Mouse (Mus musculus): ENCODE results near the gene Olfr974.
"Not testable (repeated sequence)": the region's sequence is repeated elsewhere in the genome, so short reads cannot be mapped to it uniquely, and the experiment has no call there.

Olfr974 gene

DNA sequence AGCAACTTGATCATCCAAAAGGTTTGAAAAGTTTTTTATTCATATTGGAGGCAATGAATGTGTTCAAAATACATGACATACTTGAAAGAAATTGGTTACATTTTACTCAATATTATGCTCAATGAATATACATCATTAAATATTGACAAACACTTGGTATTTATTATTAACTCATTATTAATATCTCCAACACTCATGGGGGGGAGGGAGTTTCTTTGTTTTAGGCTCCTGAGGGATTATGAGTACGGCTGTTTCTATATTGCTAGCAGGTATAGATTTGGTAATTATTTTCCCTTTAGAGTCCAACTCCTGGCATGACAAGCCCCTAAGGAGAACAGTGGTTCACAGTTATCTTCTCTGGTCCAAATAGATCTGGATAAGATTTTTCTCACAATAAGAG is at the start of gene Olfr974:
Olfr974 (plus strand) TSS at position 301 of the 400 bp plus-strand sequence.
- Histone ChIP-seq H3K27me3 (ENCODE audit: control insufficient read depth, insufficient read depth, low read length, poor library complexity, severe bottlenecking) (no peaks in the 10 kb centered on the region), H3K36me3 (ENCODE audit: control insufficient read depth, insufficient read depth, low read length, poor library complexity, severe bottlenecking) (no peaks in the 10 kb centered on the region)
- DNase-seq (ENCODE audit: low read depth, low spot score) = no peak

DNA sequence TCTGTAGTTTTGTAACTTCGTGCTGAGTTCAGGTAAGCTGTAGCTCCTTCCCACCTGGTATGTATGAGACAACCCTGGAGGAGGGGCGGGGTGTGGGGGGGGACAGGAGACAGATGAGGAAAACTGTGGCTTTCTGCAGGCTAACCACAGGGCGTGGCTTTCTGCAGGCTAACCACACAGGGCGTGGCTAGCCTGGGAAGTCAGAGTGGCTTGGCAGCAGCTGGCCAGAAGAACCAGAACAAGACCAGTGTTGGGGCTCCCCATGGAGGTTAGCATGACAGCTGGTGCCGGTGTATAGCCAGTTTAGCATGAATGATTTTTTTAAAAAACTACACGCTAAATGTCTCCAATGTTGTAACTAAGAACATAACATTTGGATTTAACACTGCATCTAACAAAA is 32.2 kb upstream of the Olfr974 start:
- Histone ChIP-seq H3K36me3 (ENCODE audit: control insufficient read depth, insufficient read depth, low read length, poor library complexity, severe bottlenecking) (no peaks in the 10 kb centered on the region), H3K27me3 (ENCODE audit: control insufficient read depth, insufficient read depth, low read length, poor library complexity, severe bottlenecking) (no peaks in the 10 kb centered on the region; the same call in 1 of the 2 replicates)
- no peak for DNase-seq (ENCODE audit: low read depth, low spot score)

DNA sequence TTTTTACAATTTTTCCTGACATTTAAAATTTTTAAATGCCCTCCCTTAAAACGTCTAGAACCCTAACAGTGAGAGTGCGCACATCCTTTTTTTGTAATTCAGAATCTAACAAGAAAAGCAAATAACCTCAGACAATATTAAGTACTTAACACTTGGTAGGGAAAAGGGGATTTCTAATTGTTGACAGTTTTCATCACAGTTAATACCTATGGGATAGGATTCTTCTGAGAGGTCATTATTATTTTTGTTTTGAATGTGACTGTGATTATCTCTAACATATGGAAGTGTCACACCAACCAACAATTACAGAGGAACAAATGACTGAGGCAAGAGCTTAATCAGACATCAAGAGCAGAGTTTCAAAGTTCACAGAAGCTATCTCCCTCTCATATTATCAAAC is 30.3 kb upstream of the Olfr974 start, which contains the start of gene Olfr229:
Olfr229 (plus strand) TSS at position 301 of the 400 bp plus-strand sequence.
- no peak for DNase-seq (ENCODE audit: low read depth, low spot score)
- no peaks in the 10 kb centered on the region for H3K36me3 ChIP-seq (ENCODE audit: control insufficient read depth, insufficient read depth, low read length, poor library complexity, severe bottlenecking)
- no peaks in the 10 kb centered on the region; the same call in 1 of the 2 replicates for H3K27me3 ChIP-seq (ENCODE audit: control insufficient read depth, insufficient read depth, low read length, poor library complexity, severe bottlenecking)

DNA sequence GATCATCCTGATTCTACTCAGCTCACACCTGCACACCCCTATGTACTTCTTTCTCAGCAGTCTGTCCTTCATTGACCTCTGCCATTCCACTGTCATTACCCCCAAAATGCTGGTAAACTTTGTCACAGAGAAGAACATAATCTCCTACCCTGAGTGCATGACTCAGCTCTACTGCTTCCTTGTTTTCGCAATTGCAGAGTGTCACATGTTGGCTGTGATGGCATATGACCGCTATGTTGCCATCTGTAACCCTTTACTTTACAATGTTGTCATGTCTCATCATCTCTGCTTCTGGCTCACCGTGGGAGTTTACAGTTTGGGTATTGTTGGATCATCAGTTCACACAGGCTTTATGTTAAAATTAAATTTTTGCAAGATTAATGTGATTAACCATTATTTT is 27.4 kb upstream of the Olfr974 start:
- no peaks in the 10 kb centered on the region for H3K36me3 ChIP-seq (ENCODE audit: control insufficient read depth, insufficient read depth, low read length, poor library complexity, severe bottlenecking)
- H3K27me3 ChIP-seq (ENCODE audit: control insufficient read depth, insufficient read depth, low read length, poor library complexity, severe bottlenecking) = no peaks in the 10 kb centered on the region; the same call in 1 of the 2 replicates
- DNase-seq (ENCODE audit: low read depth, low spot score) = no peak

DNA sequence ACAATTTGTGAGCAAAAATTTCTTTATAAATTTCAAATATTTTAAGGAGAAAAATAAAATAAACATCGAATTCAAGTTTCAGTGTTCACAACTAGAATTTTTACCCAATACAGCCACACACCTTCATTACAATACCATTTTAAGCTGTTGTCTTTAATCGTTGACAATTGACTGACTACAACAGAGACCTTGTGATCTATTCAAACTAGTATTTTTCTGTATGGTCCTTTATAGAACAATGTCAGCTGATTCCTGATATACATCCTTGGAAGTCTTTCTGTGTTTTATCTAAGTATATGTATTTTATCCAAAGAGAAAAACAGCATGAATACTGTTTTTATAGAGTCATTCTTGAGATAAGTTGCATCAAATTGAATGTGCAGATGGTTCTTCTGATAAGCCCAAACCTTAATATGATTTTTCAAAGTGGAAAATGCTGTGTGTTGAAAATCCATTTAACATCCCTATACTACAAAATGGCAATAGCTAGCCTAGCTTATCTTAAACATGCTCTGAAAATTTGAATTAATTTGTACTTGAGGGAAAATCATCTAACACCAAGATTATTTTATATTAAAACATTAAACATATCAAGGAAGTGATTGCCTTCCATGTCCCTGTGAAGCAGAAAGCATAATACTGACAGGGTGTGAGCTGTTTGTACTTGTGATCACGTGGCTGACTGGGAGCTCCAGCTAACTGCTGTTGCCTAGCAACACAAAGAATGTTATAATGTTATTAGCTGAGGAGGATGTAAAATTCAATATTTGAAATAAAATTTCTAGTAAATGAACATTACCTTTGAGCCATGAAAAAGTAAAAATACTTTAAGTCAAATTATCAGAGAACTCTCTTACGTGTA is 9.1 kb upstream of the Olfr974 start:
- not testable (repeated sequence) for H3K36me3 ChIP-seq (ENCODE audit: control insufficient read depth, insufficient read depth, low read length, poor library complexity, severe bottlenecking); DNase-seq (ENCODE audit: low read depth, low spot score); H3K27me3 ChIP-seq (ENCODE audit: control insufficient read depth, insufficient read depth, low read length, poor library complexity, severe bottlenecking)

DNA sequence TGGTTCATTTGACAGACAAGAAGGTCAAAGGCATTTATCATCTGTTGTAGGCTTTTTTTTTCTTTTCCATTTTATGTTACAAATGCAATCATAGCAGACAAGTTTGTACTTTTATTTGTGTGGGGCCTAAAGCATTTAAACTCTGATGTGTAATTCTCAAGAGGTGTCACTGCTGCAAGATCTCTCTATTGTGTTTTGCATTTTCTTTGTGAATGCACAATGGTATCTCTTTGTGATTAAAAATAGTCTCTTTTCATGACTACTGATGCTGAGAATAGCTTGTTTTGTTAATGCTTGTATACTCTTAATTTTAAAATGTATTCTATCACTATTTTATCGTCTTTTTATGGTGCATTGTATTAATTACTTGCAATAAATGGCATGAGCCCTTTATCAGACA is 8.5 kb upstream of the Olfr974 start:
- DNase-seq (ENCODE audit: low read depth, low spot score); H3K27me3 ChIP-seq (ENCODE audit: control insufficient read depth, insufficient read depth, low read length, poor library complexity, severe bottlenecking); H3K36me3 ChIP-seq (ENCODE audit: control insufficient read depth, insufficient read depth, low read length, poor library complexity, severe bottlenecking): not testable (repeated sequence)

DNA sequence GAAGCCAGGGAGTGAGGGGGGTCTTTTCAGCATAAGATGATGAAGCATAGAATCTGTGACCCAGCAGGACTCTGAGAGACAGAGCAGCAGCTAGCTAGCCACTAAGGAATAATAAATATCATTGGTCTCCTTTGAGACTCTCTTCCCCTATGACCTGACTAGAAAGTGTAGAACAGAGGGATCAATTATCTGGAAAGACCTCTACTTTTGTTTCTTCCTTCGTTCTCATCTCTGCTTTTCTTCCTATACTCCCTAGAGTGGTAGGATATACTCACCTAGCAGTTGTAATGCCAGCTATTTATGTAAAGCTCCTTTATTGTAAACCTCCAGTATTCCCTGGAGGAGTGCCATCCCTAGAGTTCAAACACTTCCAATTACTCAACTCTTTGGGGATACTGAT is 14.6 kb downstream of the Olfr974 start, which contains the start of gene Olfr975:
Olfr975 (minus strand) TSS at position 101 of the 400 bp plus-strand sequence.
- DNase-seq (ENCODE audit: low read depth, low spot score) = no peak
- H3K27me3 ChIP-seq (ENCODE audit: control insufficient read depth, insufficient read depth, low read length, poor library complexity, severe bottlenecking) = no peaks in the 10 kb centered on the region
- H3K36me3 ChIP-seq (ENCODE audit: control insufficient read depth, insufficient read depth, low read length, poor library complexity, severe bottlenecking) = no peaks in the 10 kb centered on the region

DNA sequence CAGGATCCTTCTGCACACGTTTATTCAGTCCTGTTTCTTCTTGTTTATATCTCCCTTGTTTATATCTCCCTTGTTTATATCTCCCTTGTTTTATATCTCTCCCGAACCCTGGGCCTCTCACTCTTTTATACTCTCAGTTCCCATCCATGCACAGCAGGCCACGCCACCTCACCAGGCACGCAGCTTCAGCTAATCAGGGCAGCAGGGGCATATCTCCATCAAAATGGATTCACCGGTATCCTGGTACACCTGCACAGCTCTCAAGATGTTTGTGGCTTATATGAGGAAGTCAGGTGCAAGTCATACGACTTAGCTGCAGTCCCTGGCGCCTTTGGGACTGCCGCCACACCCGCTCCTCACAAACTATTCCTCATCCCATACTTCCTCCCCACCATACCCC is 23.7 kb downstream of the Olfr974 start, which contains the start of gene Olfr976:
Olfr976 (minus strand) TSS at position 101 of the 400 bp plus-strand sequence.
- not testable (repeated sequence) for H3K36me3 ChIP-seq (ENCODE audit: control insufficient read depth, insufficient read depth, low read length, poor library complexity, severe bottlenecking); DNase-seq (ENCODE audit: low read depth, low spot score); H3K27me3 ChIP-seq (ENCODE audit: control insufficient read depth, insufficient read depth, low read length, poor library complexity, severe bottlenecking)

DNA sequence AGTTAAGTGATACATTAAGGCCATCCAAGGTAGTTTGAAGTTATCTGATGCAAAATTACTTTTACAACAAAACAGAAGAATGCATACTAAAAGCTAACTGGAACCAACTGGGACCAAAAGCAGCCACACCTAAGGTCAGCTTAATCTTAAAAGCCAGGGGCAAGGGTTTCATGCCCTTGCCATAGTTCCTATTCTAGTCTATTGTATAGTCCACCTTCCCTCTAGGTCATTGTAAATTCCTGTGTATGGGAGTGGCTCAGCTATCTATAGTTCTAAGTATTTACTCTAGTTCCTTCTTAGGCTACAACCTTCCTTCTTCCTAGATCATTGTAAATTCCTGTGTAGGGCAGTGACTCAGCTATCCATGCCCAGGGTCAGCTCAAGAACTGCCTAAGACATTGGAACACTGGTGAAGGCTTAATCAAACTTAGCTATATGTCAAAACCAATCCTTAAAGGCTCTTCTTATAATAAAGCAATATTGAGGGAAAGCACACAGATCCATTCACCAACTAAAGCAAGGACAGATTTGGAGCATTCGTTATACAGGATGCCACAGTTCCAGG is 39.4 kb downstream of the Olfr974 start:
- not testable (repeated sequence) for H3K27me3 ChIP-seq (ENCODE audit: control insufficient read depth, insufficient read depth, low read length, poor library complexity, severe bottlenecking); DNase-seq (ENCODE audit: low read depth, low spot score); H3K36me3 ChIP-seq (ENCODE audit: control insufficient read depth, insufficient read depth, low read length, poor library complexity, severe bottlenecking)

DNA sequence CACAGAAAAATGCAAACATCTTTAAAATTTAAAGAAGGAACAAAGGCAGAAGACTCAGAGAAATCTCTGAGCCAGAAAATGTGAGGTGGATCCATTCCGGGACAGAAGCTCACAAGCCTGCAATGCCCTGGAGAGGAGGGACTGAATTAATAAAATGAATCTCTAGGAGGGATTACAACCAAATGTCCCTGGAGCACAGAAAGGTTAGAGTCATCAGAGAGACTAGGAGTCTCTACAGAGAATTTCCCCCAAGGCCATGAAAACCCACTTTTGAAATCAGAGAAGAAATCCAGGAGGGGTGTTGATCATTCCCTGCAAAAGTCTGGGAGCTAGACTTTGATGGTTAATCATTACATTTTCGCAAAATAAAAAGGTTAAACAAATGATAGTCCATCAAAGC is 54.5 kb downstream of the Olfr974 start, which contains the start of gene Olfr978:
Olfr978 (plus strand) TSS at position 301 of the 400 bp plus-strand sequence.
- Histone ChIP-seq H3K27me3 (ENCODE audit: control insufficient read depth, insufficient read depth, low read length, poor library complexity, severe bottlenecking) (no peaks in the 10 kb centered on the region), H3K36me3 (ENCODE audit: control insufficient read depth, insufficient read depth, low read length, poor library complexity, severe bottlenecking) (no peaks in the 10 kb centered on the region)
- DNase-seq (ENCODE audit: low read depth, low spot score) = no peak
